Mouse (Mus musculus) forebrain, postnatal 0 days (tissue): ENCODE measurements around the gene Has1. TPM values are rescaled to one million over a fixed set of nuclear protein-coding genes. Genes with fewer than 3 reads are reported as not detected.

Source experiments
- ATAC-seq: fragments of 200-750 bp; cut with Nextera tagmentation; 2 replicates; pipeline ENCODE4 v1.8.0; 2017; ENCODE audit warnings: mild to moderate bottlenecking, moderate library complexity
- DNase-seq: peaks from one replicate; pipeline ENCODE4 v3.0.0-alpha.2; 2015
- H3K27ac ChIP-seq: fragments of 300-500 bp; sonication (generic); 2 replicates; pipeline ENCODE4 v1.5.1; 2014; ENCODE audit warnings: low read depth, mild to moderate bottlenecking, antibody characterized with exemption, low read length, moderate library complexity, mixed read lengths
- H3K27me3 ChIP-seq: fragments of 300-500 bp; sonication (generic); 2 replicates; pipeline ENCODE4 v1.6.1; 2014; ENCODE audit warnings: mild to moderate bottlenecking, low read length, mixed read lengths; ENCODE audit not compliant: insufficient read depth
- H3K36me3 ChIP-seq: fragments of 300-500 bp; sonication (generic); 2 replicates; pipeline ENCODE4 v1.6.1; 2014; ENCODE audit warnings: mild to moderate bottlenecking, moderate library complexity; ENCODE audit not compliant: insufficient read depth
- H3K4me1 ChIP-seq: fragments of 300-500 bp; sonication (generic); 2 replicates; pipeline ENCODE4 v1.6.1; 2014; ENCODE audit warnings: antibody characterized with exemption; ENCODE audit not compliant: insufficient read depth
- H3K4me2 ChIP-seq: fragments of 300-500 bp; sonication (generic); 2 replicates; pipeline ENCODE4 v1.6.1; 2014; ENCODE audit warnings: low read depth, mild to moderate bottlenecking, moderate library complexity
- H3K4me3 ChIP-seq: fragments of 300-500 bp; sonication (generic); 2 replicates; pipeline ENCODE4 v1.5.1; 2014; ENCODE audit warnings: low read depth, low read length, mixed read lengths
- H3K9ac ChIP-seq: fragments of 300-500 bp; sonication (generic); 2 replicates; pipeline ENCODE4 v1.6.1; 2014; ENCODE audit warnings: mild to moderate bottlenecking
- H3K9me3 ChIP-seq: fragments of 300-500 bp; sonication (generic); 2 replicates; pipeline ENCODE4 v1.6.1; 2016; ENCODE audit warnings: low read length
- CTCF ChIP-seq: sonication (generic); IDR thresholded peaks from 2 replicates; pipeline ENCODE4 v1.5.1; 2016; ENCODE audit warnings: antibody characterized with exemption, control low read depth, low read depth
- WGBS: fragments of 180-500 bp; shearing (Covaris S2); extraction: QIAGEN DNeasy Blood & Tissue Kit; methylation state at CpG from one replicate; pipeline ENCODE4 v1.1.7; 2014; 5-methylcytosine and 5-hydroxymethylcytosine counted together
- polyA plus RNA-seq: library from polyadenylated mRNA; unstranded; fragments of >200 nt; fragmentation: Nextera tagmentation; extraction: Ambion mirVana; gene quantifications from 2 replicates; pipeline ENCODE4 v1.2.1, GENCODE M21; 2015
- total RNA-seq: library from RNA; depleted of rRNA; stranded (reverse); fragments of >200 nt; gene quantifications from 2 replicates; pipeline ENCODE4 v1.2.3, GENCODE M21; 2014; rRNA removed

The Has1 gene
- total RNA-seq (0.23 and 0.90 TPM in 2 replicates), polyA plus RNA-seq (0.20 and 0.53 TPM in 2 replicates)

DNA sequence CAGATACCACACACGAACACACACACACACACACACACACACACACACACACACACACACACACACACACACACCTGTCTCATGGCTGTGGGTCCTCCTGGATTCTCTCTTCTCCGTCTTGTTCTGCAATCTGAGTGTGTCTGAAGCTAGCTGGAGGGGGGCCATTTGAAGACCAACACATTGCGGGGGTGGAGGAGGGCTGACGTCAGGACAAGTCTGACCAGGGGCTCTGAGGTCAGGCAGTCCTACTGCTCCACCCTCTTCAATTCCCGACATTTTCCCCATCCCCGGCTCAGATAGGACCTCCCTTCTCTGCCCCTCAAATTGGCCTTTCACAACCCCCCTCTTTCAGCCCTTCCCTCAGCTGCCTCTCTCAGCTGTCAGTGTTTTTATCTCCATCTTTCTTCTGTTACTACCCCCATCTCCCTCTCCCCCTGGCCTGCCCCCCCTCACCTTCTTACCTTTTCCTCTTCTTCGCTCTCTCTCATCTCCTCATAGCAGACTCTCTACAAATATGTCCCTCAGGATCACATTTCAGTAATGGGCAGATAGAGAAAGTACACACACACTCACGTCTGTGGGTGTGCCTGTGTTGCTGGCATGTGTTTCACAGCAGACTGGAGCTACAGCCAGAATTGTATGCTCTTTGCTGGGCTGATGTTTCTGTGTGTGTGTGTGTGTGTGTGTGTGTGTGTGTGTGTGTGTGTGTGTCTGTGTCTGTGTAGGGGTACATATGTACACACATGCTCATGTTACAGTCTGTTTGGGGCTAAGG lies at the start of gene Has1:
TSS of gene Has1 (minus strand) at position 142 of the 775 bp plus-strand sequence.
- Histone ChIP-seq H3K9me3 (no peaks in the 10 kb centered on the region), H3K27ac (no peak within 1 kb of the TSS), H3K4me1 (no peaks in the 10 kb centered on the region), H3K4me3 (no peak within 1 kb of the TSS), H3K36me3 (no peaks in the 10 kb centered on the region), H3K9ac (no peak within 1 kb of the TSS), H3K4me2 (no peak within 1 kb of the TSS), H3K27me3 (no peaks in the 10 kb centered on the region)
- WGBS, result 67% methylated on average over 8 of the region's 8 CpGs
- ATAC-seq (no peak), DNase-seq (no peak)
- TF ChIP-seq CTCF, result no peak

DNA sequence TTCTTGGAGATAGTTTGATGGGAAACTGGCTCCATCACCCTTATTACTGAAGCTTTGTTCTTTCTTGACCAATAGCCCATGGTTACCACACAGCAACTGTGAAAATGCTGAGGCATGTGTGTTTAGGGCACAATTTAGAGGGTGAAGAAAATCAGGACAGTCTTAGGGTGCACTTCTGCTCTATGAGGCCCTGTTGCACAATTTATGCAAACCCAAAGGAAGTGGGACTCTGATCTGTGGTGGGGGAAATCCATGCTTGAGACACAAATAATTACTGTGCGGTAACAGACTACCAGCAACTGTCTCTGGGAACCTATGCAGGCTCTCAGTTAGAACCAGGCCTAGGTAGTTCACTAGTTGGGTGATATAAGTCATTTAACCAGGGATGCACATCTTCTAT lies 45.8 kb upstream of the Has1 start:
- no peak overlapping the region for H3K27ac ChIP-seq
- no peak overlapping the region for H3K4me3 ChIP-seq
- no peak for ATAC-seq
- H3K9ac ChIP-seq, result no peak overlapping the region
- H3K36me3 ChIP-seq, result no peaks in the 10 kb centered on the region
- no peak overlapping the region for H3K4me2 ChIP-seq
- H3K9me3 ChIP-seq, result no peaks in the 10 kb centered on the region
- H3K27me3 ChIP-seq, result no peaks in the 10 kb centered on the region
- 97% methylated on average over 1 of the region's 1 CpGs for WGBS
- no peak for DNase-seq
- H3K4me1 ChIP-seq, result no peaks in the 10 kb centered on the region
- TF ChIP-seq CTCF, result no peak

DNA sequence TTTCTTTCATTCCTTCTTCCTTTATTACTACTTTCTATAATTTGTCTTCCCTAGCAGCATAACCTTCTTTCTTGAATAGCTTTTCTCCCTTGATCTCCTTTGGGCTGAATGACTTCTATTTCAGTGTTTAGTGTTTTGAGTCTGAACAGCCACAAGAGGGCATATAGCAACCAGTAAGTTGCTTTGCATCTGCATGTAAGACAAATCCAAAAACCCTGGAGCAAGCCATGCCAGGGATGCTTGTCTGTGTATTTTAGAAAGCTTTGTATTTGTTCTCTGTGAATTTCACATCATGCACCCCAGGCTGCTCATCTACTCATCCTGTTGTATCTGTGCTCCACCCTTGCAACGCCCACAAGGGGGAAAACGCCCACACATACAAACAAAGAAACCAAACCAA lies 44.3 kb upstream of the Has1 start:
- Histone ChIP-seq H3K36me3 (no peaks in the 10 kb centered on the region), H3K4me3 (no peak overlapping the region), H3K9ac (no peak overlapping the region), H3K27me3 (no peaks in the 10 kb centered on the region), H3K4me1 (no peaks in the 10 kb centered on the region), H3K4me2 (no peak overlapping the region), H3K27ac (no peak overlapping the region), H3K9me3 (no peaks in the 10 kb centered on the region)
- TF ChIP-seq CTCF, result peak; percentile 70
- ATAC-seq (peak; percentile 82), DNase-seq (peak; percentile 57)
- WGBS, result 89% methylated on average over 2 of the region's 2 CpGs

DNA sequence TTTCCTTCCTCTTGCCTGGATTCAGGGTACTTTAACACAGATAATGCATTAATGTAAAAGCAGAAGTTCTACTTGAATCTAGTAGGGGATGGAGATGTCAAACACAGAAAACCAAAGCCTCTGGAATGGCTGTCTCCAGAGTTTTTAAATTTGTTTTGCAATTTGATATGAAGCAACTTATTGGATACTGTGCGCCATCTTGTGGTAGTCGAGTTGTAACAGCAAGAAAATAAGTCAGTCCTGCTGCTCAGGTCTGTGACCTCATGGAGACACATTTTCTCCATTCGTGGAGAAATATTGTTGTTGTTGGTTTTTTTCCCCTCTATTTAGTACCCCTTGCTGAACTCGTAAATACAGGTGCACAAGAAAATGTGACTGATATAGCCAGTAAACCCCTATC lies 41.0 kb upstream of the Has1 start:
- no peaks in the 10 kb centered on the region for H3K9me3 ChIP-seq
- 2% methylated on average over 4 of the region's 4 CpGs for WGBS
- TF ChIP-seq CTCF, result peak; percentile 77

DNA sequence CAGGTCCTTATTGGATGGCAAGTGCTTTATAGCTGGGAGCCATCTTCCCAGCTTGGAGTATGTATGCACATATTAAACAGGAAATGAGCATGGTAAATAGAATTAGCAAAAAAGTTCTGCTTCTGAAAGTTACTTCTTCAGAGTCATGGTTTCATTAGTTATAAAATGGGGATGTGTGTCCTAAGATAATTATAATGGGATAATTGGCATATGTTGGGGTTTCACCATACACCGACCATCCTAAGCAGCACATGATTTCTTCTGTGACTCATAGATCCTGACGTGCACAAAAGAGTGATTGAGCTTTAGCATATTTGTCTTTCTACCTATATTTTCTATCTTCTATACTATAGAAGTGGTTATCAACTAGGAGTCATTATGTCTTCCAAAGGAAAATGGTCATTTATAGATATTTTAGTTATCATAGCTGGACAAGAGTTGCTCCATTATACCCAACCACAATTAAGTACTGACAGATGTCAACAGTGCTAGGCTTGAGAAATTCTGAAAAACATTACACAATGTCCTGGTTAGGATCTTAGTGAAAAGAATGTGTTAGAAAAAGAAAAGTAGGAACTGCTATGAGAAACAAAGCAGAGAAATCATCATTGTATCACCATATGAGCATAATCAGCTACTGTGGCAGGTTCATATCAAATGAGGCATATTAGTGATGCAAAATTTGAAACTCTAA lies 34.9 kb upstream of the Has1 start:
- WGBS, result 91% methylated on average over 2 of the region's 2 CpGs
- H3K4me3 ChIP-seq, result no peak overlapping the region
- H3K4me1 ChIP-seq, result no peaks in the 10 kb centered on the region
- no peak overlapping the region for H3K27ac ChIP-seq
- no peaks in the 10 kb centered on the region for H3K9me3 ChIP-seq
- no peak overlapping the region for H3K4me2 ChIP-seq
- no peak overlapping the region for H3K9ac ChIP-seq
- TF ChIP-seq CTCF, result no peak
- DNase-seq, result no peak
- ATAC-seq, result no peak
- H3K36me3 ChIP-seq, result no peaks in the 10 kb centered on the region
- no peaks in the 10 kb centered on the region for H3K27me3 ChIP-seq

More for the DNA sequence above, 41.0 kb upstream of the Has1 start:
- Histone ChIP-seq H3K27ac (no peak overlapping the region), H3K27me3 (no peaks in the 10 kb centered on the region), H3K36me3 (no peaks in the 10 kb centered on the region), H3K4me3 (no peak overlapping the region), H3K9ac (no peak overlapping the region), H3K4me1 (no peaks in the 10 kb centered on the region), H3K4me2 (no peak overlapping the region)
- DNase-seq (peak; percentile 82), ATAC-seq (peak; percentile 23; the same call in 1 of the 2 replicates)

DNA sequence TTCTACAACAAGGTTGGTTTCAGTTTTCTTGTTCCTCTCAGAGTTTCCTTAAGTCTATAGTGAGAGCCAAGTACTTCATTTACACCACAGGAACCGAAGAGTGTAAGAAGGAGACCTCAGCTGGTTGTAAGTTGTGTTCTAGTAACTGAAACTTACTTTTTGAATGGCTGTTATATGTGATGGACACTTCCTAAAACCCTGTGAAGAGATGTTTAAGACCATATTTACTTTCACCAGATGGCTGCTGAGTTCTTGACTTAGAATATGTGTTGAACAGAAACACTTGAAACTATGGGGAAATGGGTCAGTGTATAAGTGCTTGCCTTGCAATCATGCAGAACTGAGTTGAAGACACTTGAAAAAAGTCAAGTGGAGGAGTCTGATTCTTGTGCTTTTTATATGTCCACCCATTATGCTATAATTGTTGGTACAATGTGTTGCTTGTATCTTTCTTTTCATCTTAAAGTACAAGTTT lies 32.8 kb upstream of the Has1 start, which contains the start of the genes Fpr2 and Fpr3:
TSS of gene Fpr2 (plus strand) at position 51 of the 475 bp plus-strand sequence.
TSS of gene Fpr3 (plus strand) at position 79 of the 475 bp plus-strand sequence.
- H3K36me3 ChIP-seq, result no peaks in the 10 kb centered on the region
- H3K9me3 ChIP-seq, result no peaks in the 10 kb centered on the region
- no peak within 1 kb of the TSS for H3K9ac ChIP-seq
- TF ChIP-seq CTCF, result no peak
- 60% methylated on average over 1 of the region's 1 CpGs for WGBS
- no peaks in the 10 kb centered on the region for H3K4me1 ChIP-seq
- DNase-seq, result no peak
- no peak for ATAC-seq
- no peak within 1 kb of the TSS for H3K4me3 ChIP-seq
- H3K27me3 ChIP-seq, result no peaks in the 10 kb centered on the region
- no peak within 1 kb of the TSS for H3K4me2 ChIP-seq
- no peak within 1 kb of the TSS for H3K27ac ChIP-seq

DNA sequence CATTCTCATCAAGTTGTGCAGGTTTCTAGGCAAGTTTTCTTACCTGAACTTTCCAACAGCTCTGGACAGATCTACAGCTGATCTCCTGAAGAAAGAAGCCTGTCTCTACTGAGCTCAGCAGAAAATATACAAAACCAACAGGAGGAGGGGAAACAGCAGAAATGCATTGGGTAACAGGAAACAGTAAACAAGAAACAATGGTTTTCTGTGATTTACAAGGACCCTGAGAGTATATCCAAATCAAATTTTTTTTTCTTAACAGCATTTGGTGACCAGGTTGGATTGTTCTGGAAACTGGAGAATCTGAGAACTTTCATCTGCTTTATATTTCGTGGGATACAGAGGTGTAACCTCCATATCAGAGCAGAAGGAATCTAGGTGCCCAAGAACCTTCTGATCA lies 28.8 kb upstream of the Has1 start, which contains the start of gene Fpr1:
TSS of gene Fpr1 (minus strand) at position 101 of the 400 bp plus-strand sequence.
- 53% methylated on average over 1 of the region's 1 CpGs for WGBS
- ATAC-seq (no peak), DNase-seq (no peak)
- no peak within 1 kb of the TSS for H3K27ac ChIP-seq
- H3K9me3 ChIP-seq, result no peaks in the 10 kb centered on the region
- no peaks in the 10 kb centered on the region for H3K36me3 ChIP-seq
- no peak within 1 kb of the TSS for H3K4me2 ChIP-seq
- H3K4me1 ChIP-seq, result no peaks in the 10 kb centered on the region
- no peak within 1 kb of the TSS for H3K9ac ChIP-seq
- no peak within 1 kb of the TSS for H3K4me3 ChIP-seq
- no peaks in the 10 kb centered on the region for H3K27me3 ChIP-seq
- no peak for TF ChIP-seq CTCF
